Mouse (Mus musculus) forebrain, embryonic 11.5 days (tissue): ENCODE measurements around the gene Fndc10. TPM values are rescaled to one million over a fixed set of nuclear protein-coding genes. Genes with fewer than 3 reads are reported as not detected.

Source experiments
- ATAC-seq: fragments of 200-750 bp; cut with Nextera tagmentation; replicated peaks from 2 replicates; pipeline ENCODE4 v1.8.0; 2017; ENCODE audit warnings: moderate TSS enrichment; ENCODE audit not compliant: low FRiP score
- DNase-seq: peaks from one replicate; pipeline ENCODE4 v3.0.0-alpha.2; 2017; ENCODE audit warnings: low spot score
- H3K27ac ChIP-seq: fragments of 300-500 bp; sonication (generic); 2 replicates; pipeline ENCODE4 v1.5.1; 2014; ENCODE audit warnings: low read depth, low read length
- H3K27me3 ChIP-seq: fragments of 300-500 bp; sonication (generic); 2 replicates; pipeline ENCODE4 v1.6.1; 2014; ENCODE audit warnings: mild to moderate bottlenecking, low read length, mixed read lengths; ENCODE audit not compliant: control insufficient read depth, insufficient read depth
- H3K36me3 ChIP-seq: fragments of 300-500 bp; sonication (generic); 2 replicates; pipeline ENCODE4 v1.6.1; 2014; ENCODE audit warnings: mild to moderate bottlenecking, low read length, moderate library complexity, mixed read lengths; ENCODE audit not compliant: control insufficient read depth, insufficient read depth
- H3K4me1 ChIP-seq: fragments of 300-500 bp; sonication (generic); replicated peaks from 2 replicates; pipeline ENCODE4 v1.6.1; 2014; ENCODE audit warnings: low read length, mixed read lengths; ENCODE audit not compliant: control insufficient read depth, insufficient read depth
- H3K4me2 ChIP-seq: fragments of 300-500 bp; sonication (generic); 2 replicates; pipeline ENCODE4 v1.6.1; 2014; ENCODE audit warnings: low read depth, mild to moderate bottlenecking, low read length, moderate library complexity, mixed read lengths; ENCODE audit not compliant: severe bottlenecking
- H3K4me3 ChIP-seq: fragments of 300-500 bp; sonication (generic); 2 replicates; pipeline ENCODE4 v1.5.1; 2014; ENCODE audit warnings: low read depth, low read length
- H3K9ac ChIP-seq: fragments of 300-500 bp; sonication (generic); 2 replicates; pipeline ENCODE4 v1.6.1; 2014; ENCODE audit warnings: low read length
- H3K9me3 ChIP-seq: fragments of 300-500 bp; sonication (generic); 2 replicates; pipeline ENCODE4 v1.6.1; 2016; ENCODE audit warnings: low read length, mixed read lengths; ENCODE audit not compliant: control insufficient read depth
- WGBS: fragments of 180-500 bp; shearing (Covaris S2); extraction: QIAGEN DNeasy Blood & Tissue Kit; methylation state at CpG from one replicate; pipeline ENCODE4 v1.1.7; 2014; 5-methylcytosine and 5-hydroxymethylcytosine counted together
- polyA plus RNA-seq: library from polyadenylated mRNA; unstranded; fragments of >200 nt; fragmentation: Nextera tagmentation; extraction: Ambion mirVana; gene quantifications from 2 replicates; pipeline ENCODE4 v1.2.1, GENCODE M21; 2014

The Fndc10 gene
- polyA plus RNA-seq, 1 experiment from 2014 or later = 2.3 TPM

DNA sequence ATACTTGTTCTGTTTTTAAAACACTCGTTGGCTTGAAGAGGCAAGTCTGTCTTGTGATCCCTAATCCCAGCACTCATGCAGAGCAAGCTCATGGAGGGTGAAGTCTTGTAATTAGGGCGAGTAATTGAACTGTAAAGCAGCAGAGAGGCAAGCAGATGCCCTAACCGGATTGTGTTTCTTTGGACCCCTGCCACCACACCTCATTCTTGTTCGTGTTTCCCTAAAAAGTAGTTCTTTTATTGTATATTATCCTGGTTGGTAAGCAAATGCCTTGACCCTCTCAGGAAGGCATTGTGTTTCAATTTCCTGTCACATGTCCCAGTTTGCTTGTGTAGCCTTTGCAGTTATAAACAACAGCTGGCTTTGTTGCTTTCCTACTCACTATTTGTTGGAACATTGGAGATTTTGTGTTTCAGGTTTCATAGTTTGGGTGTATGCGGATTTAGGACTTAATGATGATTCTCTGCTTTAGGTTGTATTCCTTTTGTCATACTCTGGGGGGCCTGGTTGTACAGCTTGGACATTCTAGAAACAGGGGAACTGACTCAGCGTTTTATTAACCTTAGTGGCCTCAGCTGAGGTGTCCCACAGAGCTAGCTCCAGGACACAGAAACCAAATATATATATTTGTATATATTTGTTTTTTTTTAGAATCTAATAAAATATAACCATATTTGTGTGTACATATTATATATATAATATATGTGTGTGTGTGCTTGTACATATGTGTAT lies 16.5 kb downstream of the Fndc10 start:
- ATAC-seq = no peak
- H3K4me1 ChIP-seq = peaks cover 3% of the 10 kb centered on the region; the same call in 1 of the 2 replicates
- H3K4me2 ChIP-seq = no peak overlapping the region
- H3K27ac ChIP-seq = no peak overlapping the region
- no peaks in the 10 kb centered on the region for H3K9me3 ChIP-seq
- DNase-seq = no peak
- no peak overlapping the region for H3K4me3 ChIP-seq
- no peaks in the 10 kb centered on the region for H3K27me3 ChIP-seq
- H3K36me3 ChIP-seq = no peaks in the 10 kb centered on the region
- H3K9ac ChIP-seq = no peak overlapping the region
- WGBS = 59% methylated on average over 6 of the region's 6 CpGs

- DNase-seq (no peak), ATAC-seq (no peak)
- no peaks in the 10 kb centered on the region for H3K4me1 ChIP-seq
- H3K9ac ChIP-seq = no peak overlapping the region
- no peak overlapping the region for H3K27ac ChIP-seq
- no peaks in the 10 kb centered on the region for H3K9me3 ChIP-seq
- WGBS = 56% methylated on average over 3 of the region's 4 CpGs
- no peak overlapping the region for H3K4me2 ChIP-seq
- no peak overlapping the region for H3K4me3 ChIP-seq
- H3K36me3 ChIP-seq = no peaks in the 10 kb centered on the region; the same call in 1 of the 2 replicates
- H3K27me3 ChIP-seq = no peaks in the 10 kb centered on the region
These were observed 27.5 kb downstream of the Fndc10 start for GRCm38 (mm10) chr4:155721668-155722083.

DNA sequence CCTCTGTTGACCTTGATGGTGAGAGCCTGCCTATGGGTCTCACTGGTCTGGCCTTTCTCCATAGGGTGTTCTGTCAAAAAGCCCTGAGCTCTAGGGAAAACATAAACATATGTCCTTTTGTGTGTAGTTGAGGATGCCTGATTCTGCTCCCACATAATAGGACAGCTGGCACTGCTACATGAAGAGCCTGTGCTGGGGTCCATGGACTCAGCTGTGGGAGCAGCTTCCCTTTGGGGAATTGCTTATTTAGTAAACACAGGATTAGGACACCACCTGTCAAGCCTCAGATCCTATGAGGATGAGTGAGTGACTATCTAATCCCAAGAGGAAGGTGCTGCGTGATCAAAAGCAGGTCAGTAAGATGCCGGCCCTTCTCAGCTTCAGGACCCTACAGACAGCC lies 33.9 kb downstream of the Fndc10 start:
- H3K4me1 ChIP-seq = no peaks in the 10 kb centered on the region
- no peak for DNase-seq
- H3K4me3 ChIP-seq = no peak overlapping the region
- no peak overlapping the region for H3K9ac ChIP-seq
- ATAC-seq = no peak
- no peaks in the 10 kb centered on the region for H3K9me3 ChIP-seq
- no peaks in the 10 kb centered on the region for H3K27me3 ChIP-seq
- H3K36me3 ChIP-seq = no peaks in the 10 kb centered on the region; the same call in 1 of the 2 replicates
- H3K27ac ChIP-seq = no peak overlapping the region
- 83% methylated on average over 2 of the region's 2 CpGs for WGBS
- no peak overlapping the region for H3K4me2 ChIP-seq

DNA sequence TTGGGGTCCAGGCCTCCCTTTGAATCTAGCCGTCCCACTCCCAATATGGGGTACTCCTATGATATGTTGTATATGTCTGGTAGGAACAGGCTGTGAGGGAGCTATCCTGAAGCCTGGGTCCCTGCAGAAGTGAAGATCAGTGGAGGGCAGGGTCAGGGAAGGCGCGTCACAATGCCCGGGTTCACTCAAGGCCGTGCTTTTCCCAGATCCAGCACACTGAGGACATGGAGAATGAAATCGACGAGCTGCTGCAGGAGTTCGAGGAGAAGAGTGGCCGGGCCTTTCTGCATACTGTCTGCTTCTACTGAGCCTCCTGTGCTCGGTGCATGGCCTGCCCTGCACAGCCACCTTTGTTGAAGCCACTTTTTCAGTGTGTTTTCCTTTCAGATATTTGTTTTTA lies 39.1 kb downstream of the Fndc10 start:
- WGBS = 86% methylated on average over 10 of the region's 10 CpGs
- Histone ChIP-seq H3K36me3 (no peaks in the 10 kb centered on the region; the same call in 1 of the 2 replicates), H3K4me1 (peaks cover 6% of the 10 kb centered on the region; the same call in 1 of the 2 replicates), H3K9me3 (no peaks in the 10 kb centered on the region), H3K27ac (no peak overlapping the region), H3K27me3 (no peaks in the 10 kb centered on the region), H3K4me3 (no peak overlapping the region), H3K9ac (no peak overlapping the region), H3K4me2 (no peak overlapping the region)
- ATAC-seq (no peak), DNase-seq (no peak)

DNA sequence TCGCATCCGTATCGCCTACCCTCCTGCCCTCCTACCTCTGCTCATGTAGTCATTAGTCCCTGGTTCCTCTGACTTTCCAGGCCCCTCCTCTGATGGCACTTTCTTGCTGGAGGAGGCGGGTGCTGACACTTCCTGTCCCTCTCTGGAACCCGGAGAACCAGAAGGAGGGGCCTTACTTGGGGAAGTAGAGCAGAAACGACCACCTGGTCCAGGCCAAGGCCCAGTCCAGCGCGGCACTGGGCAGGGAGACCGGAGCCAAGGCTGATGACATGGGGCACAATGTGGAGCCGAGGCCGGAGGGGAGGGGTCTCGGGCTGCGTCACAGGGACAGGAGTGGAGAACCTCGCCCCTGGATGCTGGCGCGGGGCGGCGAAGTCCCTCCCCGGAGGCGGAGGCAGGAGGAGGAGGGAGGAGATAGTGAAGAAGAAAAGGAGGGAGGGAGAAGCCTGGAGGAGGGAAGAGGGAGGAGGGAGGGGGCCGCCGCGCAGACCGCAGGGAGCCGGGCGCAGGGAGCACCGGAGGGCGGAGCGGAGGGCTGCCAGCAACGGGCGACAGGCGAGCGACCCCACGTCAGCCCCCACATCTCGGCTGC lies 40.3 kb downstream of the Fndc10 start, which contains the start of gene Tmem240:
Gene Tmem240, plus strand, starts transcription at position 451 of the 592 bp plus-strand sequence.
- under 1% methylated on average over 31 of the region's 35 CpGs for WGBS
- ATAC-seq = peak; percentile 96
- peak within 1 kb of the TSS; percentile 90 for H3K4me2 ChIP-seq
- no peaks in the 10 kb centered on the region for H3K27me3 ChIP-seq
- no peaks in the 10 kb centered on the region; the same call in 1 of the 2 replicates for H3K36me3 ChIP-seq
- peak within 1 kb of the TSS; percentile 84 for H3K9ac ChIP-seq
- H3K4me1 ChIP-seq = peaks cover 6% of the 10 kb centered on the region; the same call in 1 of the 2 replicates
- peak within 1 kb of the TSS; percentile 68 for H3K4me3 ChIP-seq
- peak within 1 kb of the TSS; percentile 58 for H3K27ac ChIP-seq
- H3K9me3 ChIP-seq = no peaks in the 10 kb centered on the region
- DNase-seq = peak; percentile 95

DNA sequence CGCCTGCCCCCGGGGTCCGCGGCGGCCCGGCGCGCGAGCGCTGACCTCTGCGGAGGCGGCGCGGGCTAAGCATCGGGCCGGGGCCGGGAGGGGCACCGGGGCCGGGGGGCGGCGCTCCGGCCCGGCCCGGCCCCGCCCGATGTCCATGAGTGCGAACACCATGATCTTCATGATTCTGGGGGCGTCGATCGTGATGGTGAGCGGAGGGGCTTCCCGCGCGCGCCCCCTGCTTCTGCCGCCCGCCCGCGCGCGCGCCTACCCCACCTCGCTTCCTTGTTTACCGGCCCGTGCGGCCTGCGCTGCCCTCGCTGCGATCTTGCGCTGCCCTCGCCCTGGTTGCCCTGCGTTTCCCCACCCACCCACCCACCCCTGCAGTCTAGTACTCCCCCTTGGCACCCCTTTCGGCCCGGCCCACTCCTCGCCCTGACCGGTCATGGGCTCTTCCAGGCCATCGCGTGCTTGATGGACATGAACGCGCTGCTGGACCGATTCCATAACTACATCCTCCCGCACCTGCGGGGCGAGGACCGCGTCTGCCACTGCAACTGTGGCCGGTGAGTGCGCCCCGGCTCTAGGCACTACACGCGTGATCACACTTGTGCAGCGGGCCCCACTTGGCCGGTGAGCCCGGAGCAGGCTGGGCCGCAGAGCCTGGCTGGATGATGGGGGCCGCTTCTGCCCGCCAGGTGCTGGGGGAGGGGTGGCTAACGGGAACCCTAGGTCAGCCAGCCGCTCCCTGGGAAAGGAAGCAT lies 41.0 kb downstream of the Fndc10 start:
- peak overlapping the region; percentile 68 for H3K4me3 ChIP-seq
- DNase-seq = peak; percentile 76
- H3K27me3 ChIP-seq = no peaks in the 10 kb centered on the region
- WGBS = under 1% methylated on average over 68 of the region's 79 CpGs
- no peaks in the 10 kb centered on the region; the same call in 1 of the 2 replicates for H3K36me3 ChIP-seq
- H3K9ac ChIP-seq = peak overlapping the region; percentile 84
- peak; percentile 78 for ATAC-seq
- H3K4me2 ChIP-seq = peak overlapping the region; percentile 90
- peak overlapping the region; percentile 58 for H3K27ac ChIP-seq
- no peaks in the 10 kb centered on the region for H3K9me3 ChIP-seq
- H3K4me1 ChIP-seq = peaks cover 6% of the 10 kb centered on the region; the same call in 1 of the 2 replicates

DNA sequence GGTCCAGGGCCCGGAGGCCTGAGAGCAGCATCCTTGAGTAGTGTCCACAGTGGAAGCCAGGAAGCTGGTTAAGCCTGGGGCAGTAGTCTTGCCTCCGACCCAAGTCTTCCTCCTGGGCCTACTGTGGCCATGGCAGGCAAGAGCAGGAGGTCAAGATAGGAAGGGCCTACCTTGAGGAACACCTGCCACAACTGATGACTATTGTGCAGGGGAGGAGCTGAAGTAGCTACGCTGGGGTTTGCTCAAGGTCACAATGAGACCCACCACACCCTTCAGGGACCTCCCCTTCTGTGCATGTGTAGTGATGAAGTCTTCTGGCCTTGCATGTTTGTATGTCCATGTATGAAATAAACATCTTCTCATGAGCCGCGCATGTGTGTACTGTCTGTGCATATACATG lies 41.6 kb downstream of the Fndc10 start:
- DNase-seq (no peak), ATAC-seq (no peak)
- Histone ChIP-seq H3K4me2 (peak overlapping the region; percentile 90), H3K4me3 (peak overlapping the region; percentile 68), H3K27me3 (no peaks in the 10 kb centered on the region), H3K4me1 (peaks cover 6% of the 10 kb centered on the region; the same call in 1 of the 2 replicates), H3K9me3 (no peaks in the 10 kb centered on the region), H3K36me3 (no peaks in the 10 kb centered on the region; the same call in 1 of the 2 replicates), H3K9ac (peak overlapping the region; percentile 84), H3K27ac (no peak overlapping the region)
- 64% methylated on average over 5 of the region's 5 CpGs for WGBS

DNA sequence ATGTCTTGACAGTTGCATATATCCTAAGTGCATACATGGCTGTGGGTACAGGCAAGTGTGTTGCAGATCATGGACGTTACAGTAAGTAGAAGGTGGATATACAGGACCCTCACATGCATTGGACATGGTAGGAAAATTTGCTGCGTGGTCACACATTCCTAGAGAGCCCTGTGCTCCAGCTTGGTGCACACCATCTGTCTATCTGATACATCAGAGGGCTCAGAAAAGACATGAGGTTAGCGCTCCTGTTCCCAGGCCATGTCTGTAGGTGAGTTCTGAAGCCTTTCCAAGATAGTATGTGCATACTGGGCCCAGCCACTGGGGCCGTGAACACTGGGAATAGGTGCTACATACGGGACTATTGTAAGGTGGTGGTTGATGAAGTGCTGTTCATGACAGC lies 42.3 kb downstream of the Fndc10 start:
- Histone ChIP-seq H3K27ac (no peak overlapping the region), H3K36me3 (peaks cover 2% of the 10 kb centered on the region; the same call in 1 of the 2 replicates), H3K27me3 (no peaks in the 10 kb centered on the region), H3K4me1 (peaks cover 6% of the 10 kb centered on the region; the same call in 1 of the 2 replicates), H3K4me3 (0 out of 2 replicates have a peak overlapping the region, but pooled peaks have one; percentile 68), H3K4me2 (no peak overlapping the region; the same call in 1 of the 2 replicates), H3K9ac (no peak overlapping the region), H3K9me3 (no peaks in the 10 kb centered on the region)
- WGBS = 89% methylated on average over 5 of the region's 5 CpGs
- ATAC-seq = no peak
- DNase-seq = no peak
